Mouse (Mus musculus) forelimb bud, embryonic 11.5 days (tissue): Measurements from ENCODE around the gene Prickle4.
A peak's percentile ranks its signal among the peaks of the same experiment; 100 is the strongest.

Source experiments
- DNase-seq: peaks from one replicate; pipeline ENCODE4 v3.0.0-alpha.2; 2012; ENCODE audit warnings: low read depth, low spot score

The Prickle4 gene

GRCm38 (mm10) chr17:47694503-47695336, at the start of gene Prickle4:
Gene Prickle4 (minus strand): TSS chr17:47694736.
- DNase-seq, result peak; percentile 94

GRCm38 (mm10) chr17:47744086-47744485, 49.5 kb upstream of the Prickle4 start:
- no peak for DNase-seq

DNA sequence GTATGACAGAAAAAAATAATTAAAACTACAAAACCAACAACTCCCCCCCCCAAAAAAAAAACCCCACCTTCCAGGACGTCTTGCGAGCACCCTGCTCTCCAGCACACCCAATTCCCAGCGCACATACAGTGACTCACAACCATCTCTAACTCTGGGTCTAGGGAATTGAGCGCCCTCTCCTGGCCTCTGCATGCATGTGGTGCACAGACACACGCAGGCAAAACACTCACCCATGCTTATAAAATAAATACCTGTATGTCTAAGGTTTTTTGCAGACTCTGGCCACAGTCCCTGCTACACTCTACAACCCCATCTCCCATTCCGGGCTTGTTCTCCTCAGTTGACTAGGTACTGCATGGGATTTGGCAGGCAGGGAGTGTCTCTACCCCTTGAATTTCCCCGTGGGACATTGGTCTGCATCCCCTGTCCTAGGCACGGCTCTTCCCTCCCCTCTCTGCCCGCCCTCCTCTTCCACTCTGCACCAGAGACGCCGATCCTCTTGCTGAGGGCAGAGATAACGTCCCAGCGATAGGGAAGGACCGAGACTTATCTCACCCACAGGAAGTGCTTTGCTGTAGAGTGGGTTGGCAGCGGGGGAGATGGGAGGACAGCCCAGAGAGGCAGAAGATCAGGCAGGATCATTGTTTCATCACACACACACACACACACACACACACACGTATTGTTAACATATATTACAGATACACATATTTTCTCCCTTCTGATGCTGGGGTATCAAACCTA, 48.6 kb upstream of the Prickle4 start:
- DNase-seq, result peak; percentile 11

- no peak for DNase-seq
These were observed 45.6 kb upstream of the Prickle4 start for GRCm38 (mm10) chr17:47740186-47740585.

DNA sequence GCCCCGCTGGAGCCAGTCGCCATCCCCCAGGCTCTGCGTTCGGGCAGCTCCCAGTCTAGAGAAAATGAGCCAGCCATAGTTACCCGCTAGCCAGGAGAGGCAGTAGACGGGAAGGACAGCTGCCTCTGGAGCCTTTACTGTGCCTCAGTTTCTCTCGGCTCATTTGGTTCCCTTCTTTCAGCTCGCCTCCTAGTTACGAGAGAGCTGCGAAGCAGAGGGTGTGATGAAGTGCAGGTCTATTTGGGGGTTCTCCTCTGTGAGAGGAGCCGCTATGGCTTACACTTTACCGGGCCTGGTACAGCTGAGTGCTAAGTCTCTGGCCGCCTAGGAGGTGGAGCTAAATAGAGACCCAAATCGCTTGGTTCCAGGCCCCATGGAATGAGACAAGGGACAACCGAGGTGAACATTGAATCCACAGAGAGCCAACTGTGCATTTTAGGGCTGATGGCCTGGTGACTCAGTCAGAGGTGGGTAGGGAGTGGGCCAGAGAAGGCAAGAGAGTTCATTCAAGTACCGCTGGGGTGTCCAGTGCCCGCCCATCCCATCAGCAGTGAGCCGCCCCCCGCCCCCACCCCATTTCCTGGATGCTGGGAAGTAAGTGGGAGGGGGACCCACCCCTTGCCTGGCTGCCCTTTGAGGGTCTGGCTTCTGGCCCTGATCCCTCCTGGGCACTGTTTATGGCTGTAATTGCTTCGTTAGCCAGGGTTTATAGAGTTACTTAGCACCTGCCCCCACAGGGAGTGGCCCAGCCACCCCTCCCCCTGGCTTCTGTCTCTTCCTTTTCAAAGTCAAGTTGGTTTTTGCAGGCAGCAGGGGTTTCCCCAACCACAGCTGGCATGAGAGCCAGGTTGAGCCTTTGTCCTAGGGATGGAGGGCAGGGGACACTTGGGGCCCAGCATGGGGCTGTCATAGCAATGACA, 44.6 kb upstream of the Prickle4 start:
- DNase-seq, result peak; percentile 65

- peak; percentile 2 for DNase-seq
These were observed 43.7 kb upstream of the Prickle4 start for GRCm38 (mm10) chr17:47738066-47738878.

DNA sequence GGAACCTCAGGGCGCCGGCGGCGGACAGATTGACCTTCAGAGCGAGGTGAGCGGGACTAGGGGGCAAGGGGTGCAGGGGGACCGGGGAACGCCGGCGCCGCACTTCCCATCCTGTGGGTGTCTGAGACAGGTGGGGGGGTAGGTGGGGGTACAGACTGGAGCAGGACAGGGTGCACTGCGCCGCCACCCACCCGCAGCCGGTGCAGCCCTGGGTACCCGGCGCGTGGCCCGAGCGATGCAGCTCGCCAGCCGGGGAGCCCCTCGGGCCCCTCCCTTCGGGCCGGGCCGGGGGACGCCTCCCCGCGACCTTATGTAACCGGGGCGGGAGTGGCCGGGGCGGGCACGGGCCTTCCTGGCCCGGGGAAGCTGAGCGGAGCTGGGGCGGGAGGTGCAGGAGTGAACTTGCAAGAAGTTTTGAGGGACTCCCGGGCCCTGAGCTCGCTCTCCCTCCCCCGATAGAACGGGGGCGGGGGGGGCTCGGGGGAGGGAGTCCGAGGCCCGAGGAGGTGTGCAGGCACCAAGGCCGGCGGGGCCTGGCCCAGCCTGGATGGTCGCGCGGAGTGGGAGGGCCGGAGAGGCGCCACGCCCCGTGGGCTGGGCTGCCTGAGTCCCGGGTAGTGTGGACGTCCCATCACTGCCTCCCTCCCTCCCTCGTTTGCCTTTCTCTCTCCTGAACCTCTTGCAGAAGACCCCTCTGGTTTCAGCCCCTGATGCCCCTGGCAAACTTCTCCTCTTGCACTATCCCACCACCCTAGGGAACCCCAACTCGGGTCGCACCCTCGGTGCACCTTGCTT, 42.9 kb upstream of the Prickle4 start:
- DNase-seq, result peak; percentile 52

DNA sequence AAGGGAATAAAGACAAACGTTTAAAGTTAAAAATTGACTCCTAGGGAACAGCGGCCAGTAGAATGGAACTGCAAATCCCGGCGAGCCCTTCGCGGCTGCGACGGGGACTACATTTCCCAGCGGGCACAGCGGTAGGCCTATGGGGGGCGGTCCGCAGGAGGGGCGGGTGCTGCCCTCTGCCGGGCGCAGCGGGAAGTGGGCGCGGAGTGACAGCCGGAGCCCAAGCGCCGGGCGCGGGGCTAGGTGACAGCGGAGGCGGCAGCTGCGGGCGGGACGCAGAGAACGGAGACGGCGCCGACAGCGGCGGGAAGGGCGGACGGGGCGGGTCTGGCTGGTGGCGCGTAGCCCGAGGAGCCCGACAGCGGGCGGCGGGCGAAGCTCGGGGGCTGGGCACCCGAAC, 42.3 kb upstream of the Prickle4 start, which contains the start of gene Tfeb:
Tfeb (plus strand) TSS at position 175 of the 400 bp plus-strand sequence.
- peak; percentile 87 for DNase-seq

DNA sequence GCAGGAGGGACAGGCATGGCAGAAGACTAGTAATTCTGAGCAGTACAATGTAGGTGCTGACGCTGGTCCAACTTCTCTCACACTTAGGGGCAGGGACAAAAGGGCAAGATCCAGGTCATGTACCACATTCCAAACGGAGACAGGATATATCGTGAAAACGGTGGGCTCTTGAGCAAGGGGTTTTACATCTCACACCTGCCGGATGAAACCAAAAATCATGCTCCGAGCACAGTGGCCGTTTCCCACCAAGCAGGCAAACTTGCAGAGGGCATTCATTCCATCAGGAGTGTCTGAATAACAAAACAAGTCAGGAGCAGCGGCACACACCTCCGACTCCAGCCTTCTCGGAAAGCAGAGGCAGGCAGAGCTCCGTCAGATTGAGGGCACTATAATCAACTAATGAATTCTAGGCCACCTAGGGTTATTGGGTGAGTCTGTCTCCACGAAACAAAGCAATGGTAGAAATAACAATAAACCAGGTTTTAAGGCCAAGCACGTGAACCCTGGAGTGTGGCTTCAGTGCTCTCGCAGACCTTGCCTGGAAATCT, 41.1 kb upstream of the Prickle4 start:
- DNase-seq, result no peak

- DNase-seq, result no peak
These were observed 36.4 kb upstream of the Prickle4 start for GRCm38 (mm10) chr17:47730633-47731575.

DNA sequence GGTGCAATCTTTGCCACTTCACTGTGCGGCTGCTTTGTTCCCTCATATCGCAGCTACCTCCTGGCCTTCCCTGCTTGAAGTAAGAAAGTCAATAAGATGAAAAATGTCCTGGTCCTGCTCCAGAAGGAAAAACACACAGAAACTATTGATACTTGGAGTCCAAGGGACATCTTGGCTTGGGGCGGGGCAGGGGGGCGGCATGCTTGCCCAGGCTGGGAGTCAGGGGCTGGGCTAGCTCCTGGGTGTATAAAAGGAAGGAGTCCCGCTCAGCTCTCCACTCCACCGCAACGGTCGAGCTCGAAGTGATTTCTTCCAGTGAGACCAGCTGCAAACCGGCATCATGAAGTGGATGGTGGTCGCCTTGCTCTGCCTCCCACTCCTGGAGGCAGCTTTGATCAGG, 32.0 kb upstream of the Prickle4 start, which contains the start of gene Pgc:
Pgc (plus strand) TSS at position 277 of the 400 bp plus-strand sequence.
- no peak for DNase-seq

DNA sequence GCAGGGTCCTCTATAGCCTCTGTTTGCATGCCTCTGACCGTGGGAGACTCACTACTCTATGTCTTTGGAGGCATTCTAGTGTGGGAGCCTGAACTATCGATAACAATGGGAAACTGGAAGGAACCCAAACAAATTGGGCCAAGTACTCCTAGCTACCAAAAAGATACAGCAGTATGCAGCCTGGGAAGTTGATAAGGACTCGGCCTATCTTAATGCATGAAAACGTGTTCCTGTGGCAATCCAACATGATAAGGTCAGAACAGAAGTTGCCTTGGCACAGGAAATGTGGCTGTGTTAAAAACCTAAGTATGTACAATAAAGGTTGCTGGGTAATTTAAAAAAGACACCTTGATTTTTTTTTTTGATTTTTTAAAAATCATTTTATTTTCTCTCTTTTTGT, 26.6 kb upstream of the Prickle4 start:
- no peak for DNase-seq

GRCm38 (mm10) chr17:47715037-47715436, 20.5 kb upstream of the Prickle4 start:
- DNase-seq, result no peak

- DNase-seq, result no peak
These were observed 18.5 kb upstream of the Prickle4 start for GRCm38 (mm10) chr17:47712889-47713571.

GRCm38 (mm10) chr17:47711883-47712282, 17.3 kb upstream of the Prickle4 start:
- no peak for DNase-seq

GRCm38 (mm10) chr17:47710036-47710435, 15.5 kb upstream of the Prickle4 start:
- DNase-seq, result no peak

- no peak for DNase-seq
These were observed 14.4 kb upstream of the Prickle4 start for GRCm38 (mm10) chr17:47708972-47709371.

- no peak for DNase-seq
These were observed 13.4 kb upstream of the Prickle4 start for GRCm38 (mm10) chr17:47707961-47708360.
